Mouse (Mus musculus) G1E (cell line): ENCODE measurements around the gene Gm28038.

Experiments used
- CTCF ChIP-seq: IDR thresholded peaks from 2 replicates; pipeline ENCODE4 v1.5.1; 2012; ENCODE audit warnings: low read depth, low read length, inconsistent platforms, mixed read lengths
- POLR2AphosphoS5 ChIP-seq: IDR thresholded peaks from 2 replicates; pipeline ENCODE4 v1.6.1; 2012; ENCODE audit warnings: low read depth, low read length, inconsistent platforms; ENCODE audit not compliant: insufficient replicate concordance

- TF ChIP-seq CTCF (no peak), POLR2AphosphoS5 (no peak)
These were observed 31.7 kb upstream of the Gm28038 start for GRCm38 (mm10) chr2:30249182-30249581.
